Mouse (Mus musculus) midbrain, embryonic 15.5 days (tissue): Measurements from ENCODE around the gene Rtn4. TPM values are rescaled to one million over a fixed set of nuclear protein-coding genes. Genes with fewer than 3 reads are reported as not detected.
"Not testable (repeated sequence)": the region's sequence is repeated elsewhere in the genome, so short reads cannot be mapped to it uniquely, and the experiment has no call there.

Experiments used
- ATAC-seq: fragments of 200-750 bp; cut with Nextera tagmentation; replicated peaks from 2 replicates; pipeline ENCODE4 v1.8.0; 2017; ENCODE audit warnings: moderate TSS enrichment
- H3K27ac ChIP-seq: fragments of 300-500 bp; sonication (generic); 2 replicates; pipeline ENCODE4 v1.5.1; 2015; ENCODE audit warnings: mild to moderate bottlenecking, inconsistent platforms
- H3K27me3 ChIP-seq: fragments of 300-500 bp; sonication (generic); replicated peaks from 2 replicates; pipeline ENCODE4 v1.6.1; 2015; ENCODE audit warnings: inconsistent platforms
- H3K36me3 ChIP-seq: fragments of 300-500 bp; sonication (generic); replicated peaks from 2 replicates; pipeline ENCODE4 v1.6.1; 2015; ENCODE audit warnings: inconsistent platforms
- H3K4me1 ChIP-seq: fragments of 300-500 bp; sonication (generic); 2 replicates; pipeline ENCODE4 v1.6.1; 2015; ENCODE audit warnings: inconsistent platforms
- H3K4me2 ChIP-seq: fragments of 300-500 bp; sonication (generic); 2 replicates; pipeline ENCODE4 v1.6.1; 2015; ENCODE audit warnings: inconsistent platforms, mild to moderate bottlenecking, moderate library complexity
- H3K4me3 ChIP-seq: fragments of 300-500 bp; sonication (generic); 2 replicates; pipeline ENCODE4 v1.5.1; 2015; ENCODE audit warnings: mild to moderate bottlenecking, inconsistent platforms
- H3K9ac ChIP-seq: fragments of 300-500 bp; sonication (generic); 2 replicates; pipeline ENCODE4 v1.6.1; 2015; ENCODE audit warnings: mild to moderate bottlenecking, inconsistent platforms
- H3K9me3 ChIP-seq: fragments of 300-500 bp; sonication (generic); 2 replicates; pipeline ENCODE4 v1.6.1; 2016; ENCODE audit warnings: inconsistent platforms
- WGBS: fragments of 180-500 bp; shearing (Covaris S2); methylation state at CpG from one replicate; pipeline ENCODE4 v1.1.7; 2015; ENCODE audit warnings: mixed read lengths; 5-methylcytosine and 5-hydroxymethylcytosine counted together
- polyA plus RNA-seq: library from polyadenylated mRNA; unstranded; fragments of >200 nt; fragmentation: Nextera tagmentation; extraction: Ambion mirVana; gene quantifications from 2 replicates; pipeline ENCODE4 v1.2.1, GENCODE M21; 2015

Gene Rtn4
- 128 and 134 TPM in 2 replicates for polyA plus RNA-seq

DNA sequence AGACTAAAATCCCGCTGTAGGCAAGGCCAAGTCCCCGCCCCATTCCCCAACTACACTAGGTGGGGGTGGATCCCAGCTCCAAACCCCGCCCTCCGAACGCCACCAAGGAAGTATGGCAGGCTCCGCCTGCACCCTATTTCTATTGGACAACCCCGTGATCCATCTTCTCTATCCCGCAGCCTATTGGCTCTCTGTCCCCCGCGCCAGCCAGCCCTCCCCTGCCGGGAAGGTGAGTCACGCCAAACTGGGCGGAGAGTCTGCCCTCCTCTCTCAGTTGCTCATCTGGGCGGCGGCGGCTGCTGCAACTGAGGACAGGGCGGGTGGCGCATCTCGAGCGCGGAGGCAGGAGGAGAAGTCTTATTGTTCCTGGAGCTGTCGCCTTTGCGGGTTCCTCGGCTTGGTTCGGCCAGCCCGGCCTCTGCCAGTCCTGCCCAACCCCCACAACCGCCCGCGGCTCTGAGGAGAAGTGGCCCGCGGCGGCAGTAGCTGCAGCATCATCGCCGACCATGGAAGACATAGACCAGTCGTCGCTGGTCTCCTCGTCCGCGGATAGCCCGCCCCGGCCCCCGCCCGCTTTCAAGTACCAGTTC is at the start of gene Rtn4:
Rtn4 (plus strand) TSS at position 265 of the 590 bp plus-strand sequence.
- ATAC-seq, result peak; percentile 99
- H3K4me3 ChIP-seq, result peak within 1 kb of the TSS; percentile 94
- no peaks in the 10 kb centered on the region for H3K36me3 ChIP-seq
- H3K9ac ChIP-seq, result peak within 1 kb of the TSS; percentile 98
- H3K27me3 ChIP-seq, result no peaks in the 10 kb centered on the region
- H3K4me2 ChIP-seq, result peak within 1 kb of the TSS; percentile 68
- H3K9me3 ChIP-seq, result no peaks in the 10 kb centered on the region
- H3K27ac ChIP-seq, result peak within 1 kb of the TSS; percentile 99
- under 1% methylated on average over 43 of the region's 43 CpGs for WGBS
- peaks cover 22% of the 10 kb centered on the region for H3K4me1 ChIP-seq

DNA sequence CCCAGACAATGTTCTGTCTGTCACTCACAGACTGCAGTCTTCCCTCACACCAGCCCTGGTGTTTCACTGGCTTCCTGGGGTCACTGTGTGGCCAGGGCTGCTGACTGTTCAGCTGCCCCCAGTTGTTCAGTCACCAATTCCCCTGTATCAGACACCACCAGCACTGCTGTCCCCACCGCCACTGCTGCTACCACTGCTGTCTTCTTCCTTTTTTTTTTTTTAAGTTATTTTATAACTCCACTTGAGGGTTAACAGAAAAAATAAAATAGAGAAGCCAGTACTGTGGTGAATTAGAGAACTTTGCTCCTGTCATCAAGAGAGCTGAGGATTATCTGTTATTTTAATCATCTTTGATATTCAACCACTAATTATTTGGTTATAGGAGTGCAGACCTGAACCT is 48.3 kb upstream of the Rtn4 start:
- Histone ChIP-seq H3K9ac (no peak overlapping the region), H3K4me3 (no peak overlapping the region), H3K36me3 (no peaks in the 10 kb centered on the region), H3K4me2 (no peak overlapping the region), H3K27me3 (no peaks in the 10 kb centered on the region), H3K4me1 (no peaks in the 10 kb centered on the region), H3K9me3 (no peaks in the 10 kb centered on the region), H3K27ac (no peak overlapping the region)
- 92% methylated on average over 1 of the region's 1 CpGs for WGBS
- no peak for ATAC-seq

DNA sequence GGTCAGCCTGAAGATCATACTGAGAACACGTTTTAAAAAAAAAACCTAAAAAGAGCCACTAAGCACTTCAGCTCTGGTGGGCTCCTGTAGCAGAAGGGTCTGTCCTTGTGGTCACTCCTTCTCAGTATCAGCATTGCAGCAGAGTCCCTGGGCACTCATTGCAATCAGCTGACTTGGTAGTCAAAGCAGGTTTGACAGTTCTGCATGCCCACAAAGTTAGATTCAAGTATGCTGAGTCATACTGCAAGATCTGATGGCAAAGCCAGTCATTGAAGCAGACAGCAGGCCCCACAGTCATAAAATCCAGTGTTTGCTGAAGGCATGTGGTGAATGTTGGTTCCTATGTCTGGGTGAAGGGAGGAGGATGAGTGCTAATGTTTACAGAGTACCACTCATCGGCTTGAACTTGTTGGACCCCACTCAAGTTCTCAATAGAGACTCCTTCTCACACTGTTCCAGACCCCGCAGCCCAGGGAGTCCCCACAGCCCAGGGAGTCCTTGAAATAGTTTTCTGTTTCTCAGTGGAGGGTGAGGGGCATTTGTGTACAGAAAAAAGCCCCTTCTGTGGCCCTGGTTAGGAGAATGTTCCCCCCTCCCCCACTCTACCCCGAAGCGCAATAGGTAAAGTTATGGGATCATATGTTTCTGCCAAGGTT is 47.2 kb upstream of the Rtn4 start:
- no peaks in the 10 kb centered on the region for H3K4me1 ChIP-seq
- no peak overlapping the region for H3K4me2 ChIP-seq
- H3K9ac ChIP-seq, result no peak overlapping the region
- no peak overlapping the region for H3K4me3 ChIP-seq
- no peak overlapping the region for H3K27ac ChIP-seq
- no peaks in the 10 kb centered on the region for H3K9me3 ChIP-seq
- ATAC-seq, result no peak
- H3K27me3 ChIP-seq, result no peaks in the 10 kb centered on the region
- WGBS, result 80% methylated on average over 5 of the region's 5 CpGs
- H3K36me3 ChIP-seq, result no peaks in the 10 kb centered on the region

DNA sequence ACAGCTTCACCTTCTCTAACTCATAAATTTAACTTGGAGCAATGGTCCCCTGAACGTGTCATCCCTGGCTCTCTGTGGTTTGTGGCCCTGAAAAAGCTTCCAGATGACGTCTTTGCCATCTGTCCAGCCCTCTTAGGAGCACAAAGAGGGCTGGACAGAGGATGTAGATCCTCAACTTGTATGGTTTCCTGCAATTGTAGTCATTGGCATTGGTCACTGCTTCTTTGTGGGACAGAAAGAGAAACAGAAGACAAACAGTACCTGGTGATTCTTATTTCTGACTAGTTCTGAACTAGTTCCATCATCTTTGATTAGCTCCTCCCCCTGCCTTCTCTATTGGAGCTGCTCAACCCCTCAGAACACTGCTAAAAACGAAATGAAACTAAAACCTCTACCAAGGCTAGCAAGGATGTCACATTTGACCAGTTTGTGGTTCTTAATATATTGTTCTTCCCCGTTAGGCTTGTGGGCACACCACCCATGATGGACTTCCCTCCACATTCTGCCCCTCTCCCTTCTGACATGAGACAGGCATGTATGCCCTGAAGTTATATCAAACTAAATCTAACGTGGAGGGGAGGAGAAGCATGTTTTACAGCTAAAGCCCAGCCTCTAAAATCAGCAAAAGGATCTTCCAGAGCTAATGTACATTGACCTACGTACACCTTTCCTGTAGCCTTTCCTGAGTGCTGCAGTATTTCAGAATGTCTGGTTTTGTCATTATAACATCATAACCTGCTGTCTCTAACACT is 45.0 kb upstream of the Rtn4 start:
- no peak overlapping the region for H3K4me3 ChIP-seq
- H3K4me2 ChIP-seq, result no peak overlapping the region
- WGBS, result 58% methylated on average over 6 of the region's 6 CpGs

DNA sequence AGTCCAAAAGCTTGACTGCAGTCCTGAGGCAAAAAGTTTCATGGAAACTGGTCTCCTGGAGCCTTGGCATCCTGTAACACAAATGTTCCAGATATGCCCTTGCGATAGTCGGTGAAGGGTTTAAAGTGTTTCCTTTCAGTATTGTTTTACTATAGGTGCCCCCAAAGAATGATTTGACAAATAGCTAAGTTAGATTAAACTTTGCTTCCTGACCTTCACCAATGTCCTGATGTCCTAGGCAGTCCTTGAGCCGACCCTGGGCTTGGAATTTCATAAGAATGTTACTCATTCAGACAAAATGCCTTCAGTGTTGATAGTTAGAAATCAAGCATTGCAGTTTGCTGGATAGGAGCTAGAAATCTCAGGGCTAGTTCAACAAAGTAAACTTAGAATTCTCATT is 37.4 kb upstream of the Rtn4 start:
- H3K27me3 ChIP-seq, H3K4me1 ChIP-seq, H3K36me3 ChIP-seq, H3K9ac ChIP-seq, H3K9me3 ChIP-seq, ATAC-seq, H3K4me2 ChIP-seq, H3K4me3 ChIP-seq, H3K27ac ChIP-seq: not testable (repeated sequence)
- WGBS, result 93% methylated on average over 3 of the region's 3 CpGs

More for the DNA sequence above, 45.0 kb upstream of the Rtn4 start:
- H3K27ac ChIP-seq, result no peak overlapping the region
- no peak for ATAC-seq
- no peak overlapping the region for H3K9ac ChIP-seq
- no peaks in the 10 kb centered on the region for H3K9me3 ChIP-seq
- H3K4me1 ChIP-seq, result no peaks in the 10 kb centered on the region
- no peaks in the 10 kb centered on the region for H3K36me3 ChIP-seq
- H3K27me3 ChIP-seq, result no peaks in the 10 kb centered on the region

DNA sequence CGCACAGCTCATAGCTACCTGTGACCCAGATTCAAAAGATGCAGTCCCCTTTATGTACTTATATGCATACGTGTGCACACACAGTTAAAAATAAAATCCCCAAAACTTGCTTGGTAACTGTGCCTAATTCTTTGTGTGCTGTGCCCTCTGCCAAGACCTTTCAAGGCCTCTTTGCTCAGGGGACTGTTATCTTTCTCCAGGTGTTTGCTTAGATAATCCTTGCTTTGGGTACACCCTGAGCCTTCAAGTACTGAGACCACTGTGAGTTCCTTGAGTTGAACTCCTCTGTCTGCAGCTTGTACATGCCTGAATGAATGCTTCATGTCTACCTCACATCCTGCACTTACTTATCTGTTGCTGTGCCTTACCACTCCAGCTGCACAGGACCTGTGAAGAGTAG is 32.0 kb upstream of the Rtn4 start:
- H3K27ac ChIP-seq, result no peak overlapping the region
- H3K4me2 ChIP-seq, result no peak overlapping the region
- H3K27me3 ChIP-seq, result no peaks in the 10 kb centered on the region
- H3K9ac ChIP-seq, result no peak overlapping the region
- no peaks in the 10 kb centered on the region for H3K4me1 ChIP-seq
- WGBS, result 90% methylated on average over 2 of the region's 2 CpGs
- no peak overlapping the region for H3K4me3 ChIP-seq
- H3K9me3 ChIP-seq, result no peaks in the 10 kb centered on the region
- no peaks in the 10 kb centered on the region for H3K36me3 ChIP-seq
- ATAC-seq, result no peak

DNA sequence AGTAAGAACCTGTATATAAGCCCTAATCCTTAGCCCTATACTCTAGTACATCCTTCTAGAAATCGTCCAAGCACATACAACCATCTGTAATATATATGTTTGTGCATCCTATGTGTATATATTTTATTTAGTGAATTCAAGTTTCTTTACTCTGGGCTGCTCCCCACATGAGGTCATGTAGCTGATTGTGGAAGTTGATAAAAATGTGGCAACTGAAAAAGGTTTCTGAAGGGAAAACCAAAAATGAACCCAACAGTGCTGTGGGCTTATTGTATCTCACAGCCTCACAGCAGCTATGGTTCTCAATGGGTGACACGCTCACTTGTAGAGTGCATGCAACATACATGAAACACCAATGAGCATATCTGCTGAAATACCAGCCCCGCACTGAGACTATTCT is 25.1 kb upstream of the Rtn4 start:
- H3K4me3 ChIP-seq, result no peak overlapping the region
- no peaks in the 10 kb centered on the region for H3K36me3 ChIP-seq
- H3K27ac ChIP-seq, result no peak overlapping the region
- H3K4me2 ChIP-seq, result no peak overlapping the region
- H3K9me3 ChIP-seq, result no peaks in the 10 kb centered on the region
- ATAC-seq, result no peak
- H3K4me1 ChIP-seq, result no peaks in the 10 kb centered on the region
- no peaks in the 10 kb centered on the region for H3K27me3 ChIP-seq
- 92% methylated on average over 3 of the region's 3 CpGs for WGBS
- no peak overlapping the region for H3K9ac ChIP-seq

DNA sequence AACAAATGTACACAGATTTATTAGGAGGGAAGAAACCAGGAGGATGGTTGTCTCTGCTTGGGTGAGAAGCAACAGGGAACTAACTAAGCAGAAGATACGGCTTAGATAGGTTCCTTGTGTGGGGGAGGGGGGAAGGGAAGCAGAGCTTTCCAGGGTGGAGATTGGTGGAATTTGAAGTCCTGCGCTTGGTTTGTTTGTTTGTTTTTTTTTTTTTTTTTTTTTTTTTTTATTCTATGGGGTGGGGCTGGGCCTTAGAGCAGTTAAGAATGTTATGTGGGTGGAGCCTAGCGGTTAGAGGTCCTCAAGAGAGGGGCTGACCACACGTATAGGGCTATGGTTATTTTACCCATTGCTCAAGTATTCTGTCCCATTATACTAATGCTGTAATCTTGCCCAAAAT is 23.0 kb upstream of the Rtn4 start:
- no peaks in the 10 kb centered on the region for H3K4me1 ChIP-seq
- ATAC-seq, result no peak

DNA sequence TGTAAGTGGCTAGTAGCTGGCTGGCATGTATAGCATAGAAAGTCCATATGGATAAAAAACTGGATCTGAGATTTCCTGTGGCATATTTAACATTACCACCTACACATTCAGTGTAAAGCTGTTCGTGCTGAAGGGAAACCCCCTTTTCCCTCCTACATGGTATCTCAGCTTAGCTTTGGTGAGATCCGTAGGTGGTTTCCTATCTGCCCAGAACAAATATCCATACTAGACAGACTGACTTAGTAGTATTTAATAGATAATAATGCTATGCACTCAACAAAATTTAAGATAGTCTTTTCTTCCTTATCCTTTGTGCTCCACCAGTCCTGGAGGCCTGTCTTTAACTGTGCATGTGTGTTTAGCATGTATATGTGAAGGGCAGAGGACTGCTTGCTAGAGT is 19.4 kb upstream of the Rtn4 start:
- H3K27me3 ChIP-seq, result no peaks in the 10 kb centered on the region
- H3K9ac ChIP-seq, result no peak overlapping the region
- no peak overlapping the region for H3K4me2 ChIP-seq
- no peak for ATAC-seq
- 93% methylated on average over 2 of the region's 2 CpGs for WGBS
- H3K27ac ChIP-seq, result no peak overlapping the region
- no peaks in the 10 kb centered on the region for H3K9me3 ChIP-seq
- H3K4me1 ChIP-seq, result no peaks in the 10 kb centered on the region
- no peak overlapping the region for H3K4me3 ChIP-seq
- no peaks in the 10 kb centered on the region for H3K36me3 ChIP-seq

More for the DNA sequence above, 23.0 kb upstream of the Rtn4 start:
- no peaks in the 10 kb centered on the region for H3K27me3 ChIP-seq
- no peak overlapping the region for H3K4me2 ChIP-seq
- no peak overlapping the region for H3K4me3 ChIP-seq
- no peaks in the 10 kb centered on the region for H3K36me3 ChIP-seq
- no peak overlapping the region for H3K9ac ChIP-seq
- no peaks in the 10 kb centered on the region for H3K9me3 ChIP-seq
- 80% methylated on average over 4 of the region's 4 CpGs for WGBS
- no peak overlapping the region for H3K27ac ChIP-seq

DNA sequence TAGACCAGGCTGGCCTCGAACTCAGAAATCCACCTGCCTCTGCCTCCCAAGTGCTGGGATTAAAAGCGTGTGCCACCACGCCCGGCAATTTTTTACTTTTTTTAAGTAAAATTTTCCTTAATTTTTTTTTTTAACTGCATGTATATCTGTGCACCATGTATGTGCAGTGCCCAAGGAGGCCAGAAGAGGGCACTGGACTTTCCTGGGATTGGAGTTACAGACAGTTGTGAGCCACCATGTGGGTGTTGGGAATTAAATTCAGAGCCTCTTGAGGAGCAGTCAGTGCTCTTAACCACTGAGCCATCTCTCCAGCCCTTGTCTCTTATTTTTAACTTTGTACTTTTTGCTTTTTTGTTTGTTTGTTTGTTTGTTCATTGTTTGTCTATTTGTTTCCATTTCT is 16.0 kb upstream of the Rtn4 start:
- Histone ChIP-seq H3K36me3 (no peaks in the 10 kb centered on the region), H3K4me3 (no peak overlapping the region), H3K4me1 (no peaks in the 10 kb centered on the region), H3K4me2 (no peak overlapping the region), H3K27ac (no peak overlapping the region), H3K9ac (no peak overlapping the region), H3K9me3 (no peaks in the 10 kb centered on the region), H3K27me3 (no peaks in the 10 kb centered on the region)
- no peak for ATAC-seq
- 95% methylated on average over 4 of the region's 4 CpGs for whole genome bisulfite sequencing

DNA sequence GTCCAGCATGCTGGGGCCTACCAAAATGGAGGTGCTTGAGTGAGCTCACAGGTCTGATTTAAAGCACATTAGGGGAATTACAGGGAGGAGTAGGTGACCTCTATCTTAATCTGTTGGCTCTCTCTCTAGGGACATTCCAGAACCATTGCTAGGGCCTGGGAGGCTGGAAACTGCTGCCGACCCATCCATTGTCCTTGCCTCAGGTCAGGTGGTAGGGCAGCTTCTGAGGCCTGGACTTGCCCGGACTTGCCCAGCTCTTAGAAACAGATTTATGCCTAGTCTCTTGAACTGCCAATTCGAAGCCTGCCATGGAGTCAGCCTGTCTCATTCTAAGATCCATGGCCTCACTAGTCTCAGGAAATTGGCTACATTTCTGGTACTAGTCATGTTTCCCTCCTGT is 12.8 kb upstream of the Rtn4 start:
- Histone ChIP-seq H3K27ac (no peak overlapping the region), H3K27me3 (no peaks in the 10 kb centered on the region), H3K36me3 (no peaks in the 10 kb centered on the region), H3K4me3 (no peak overlapping the region), H3K4me1 (no peaks in the 10 kb centered on the region), H3K9ac (no peak overlapping the region), H3K4me2 (no peak overlapping the region), H3K9me3 (no peaks in the 10 kb centered on the region)
- ATAC-seq, result no peak
- WGBS, result 81% methylated on average over 3 of the region's 3 CpGs

DNA sequence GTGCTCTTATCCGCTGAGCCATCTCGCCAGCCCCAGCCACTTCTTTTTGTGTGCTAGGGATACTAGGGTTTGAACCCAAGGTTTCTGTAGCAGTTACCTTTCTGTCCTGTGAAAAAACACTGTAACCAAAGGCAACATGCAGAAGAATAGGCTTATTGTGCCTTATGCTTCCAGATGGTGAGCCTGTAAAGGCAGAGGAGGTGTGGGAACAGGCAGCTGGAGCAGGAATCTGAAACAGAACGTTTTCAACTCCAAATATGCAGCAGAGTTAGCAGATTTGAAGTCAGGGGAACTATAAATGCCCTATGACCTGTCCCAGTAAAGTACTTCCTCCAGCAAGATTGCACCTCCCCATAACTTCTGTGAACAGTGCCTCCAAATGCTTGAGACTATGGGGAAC is 12.0 kb upstream of the Rtn4 start:
- no peak overlapping the region for H3K4me2 ChIP-seq
- no peaks in the 10 kb centered on the region for H3K27me3 ChIP-seq
- no peaks in the 10 kb centered on the region for H3K36me3 ChIP-seq
- no peak overlapping the region for H3K4me3 ChIP-seq
- no peaks in the 10 kb centered on the region for H3K9me3 ChIP-seq
- no peak overlapping the region for H3K9ac ChIP-seq
- H3K27ac ChIP-seq, result no peak overlapping the region
- 80% methylated on average over 3 of the region's 3 CpGs for WGBS
- no peak for ATAC-seq
- no peaks in the 10 kb centered on the region for H3K4me1 ChIP-seq

DNA sequence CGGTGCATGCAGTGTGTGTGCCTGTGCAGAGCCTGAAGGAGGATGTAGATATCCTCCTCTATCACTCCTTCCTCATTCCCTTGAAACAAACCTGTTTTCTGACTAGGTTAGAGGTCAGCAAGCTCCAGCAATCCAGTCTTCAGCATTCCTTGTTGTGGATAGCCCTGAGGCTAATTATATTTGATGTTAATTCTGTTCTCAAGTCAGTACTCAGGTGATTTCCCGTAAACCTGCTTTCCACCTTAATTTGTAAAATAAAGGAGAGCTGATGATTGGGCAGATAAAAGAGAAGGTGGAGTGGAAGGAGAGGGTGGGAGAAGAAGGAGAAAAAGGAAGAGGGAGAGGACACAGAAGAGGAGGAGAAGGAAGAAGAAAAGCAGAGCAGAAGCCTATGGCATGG is 8.5 kb upstream of the Rtn4 start:
- 85% methylated on average over 2 of the region's 2 CpGs for WGBS
- no peak overlapping the region for H3K9ac ChIP-seq
- H3K4me1 ChIP-seq, result no peaks in the 10 kb centered on the region
- no peaks in the 10 kb centered on the region for H3K9me3 ChIP-seq
- no peak overlapping the region for H3K4me3 ChIP-seq
- ATAC-seq, result no peak
- no peaks in the 10 kb centered on the region for H3K27me3 ChIP-seq
- H3K27ac ChIP-seq, result no peak overlapping the region
- no peak overlapping the region for H3K4me2 ChIP-seq
- H3K36me3 ChIP-seq, result no peaks in the 10 kb centered on the region
